Mouse (Mus musculus) Patski (cell line): ENCODE measurements around the gene Ahnak. TPM values are rescaled to one million over a fixed set of nuclear protein-coding genes. Genes with fewer than 3 reads are reported as not detected.

Source experiments
- ATAC-seq: fragments of 100-300 bp; one replicate; pipeline ENCODE4 v1.8.0; 2021
- CTCF ChIA-PET: fragments of 350-600 bp; sonication (Branson Sonifier 250); formaldehyde crosslinking; loops from one replicate; lab custom pipeline; 2022; ENCODE audit warnings: inconsistent platforms; lab: Charles Lee
- POLR2A ChIA-PET: fragments of 350-600 bp; sonication (Branson Sonifier 250); formaldehyde crosslinking; loops from one replicate; lab custom pipeline; 2022; ENCODE audit warnings: antibody characterized with exemption, inconsistent platforms; lab: Charles Lee
- DNase-seq: peaks from one replicate; pipeline ENCODE4 v3.0.0-alpha.2; 2011; ENCODE audit warnings: low read depth, low spot score
- H3K27me3 ChIP-seq: fragments of 371-371 bp; one replicate; pipeline ENCODE4 v1.5.1; 2021
- CTCF ChIP-seq: fragments of 100-300 bp; IDR thresholded peaks from one replicate; pipeline ENCODE4 v1.5.1; 2021
- in situ Hi-C: fragments of 300-500 bp; cut with MboI; formaldehyde crosslinking; loops from 3 replicates; pipeline ENCODE4 v1.11.1; 2018; ENCODE audit warnings: low pct_unique_long_range_greater_than_20kb, mixed read lengths
- polyA plus RNA-seq: library from polyadenylated mRNA; unstranded; gene quantifications from one replicate; pipeline ENCODE4 v1.2.3, GENCODE M21; 2021

The Ahnak gene
- polyA plus RNA-seq, 1 experiment from 2014 or later: 57.7 TPM

DNA sequence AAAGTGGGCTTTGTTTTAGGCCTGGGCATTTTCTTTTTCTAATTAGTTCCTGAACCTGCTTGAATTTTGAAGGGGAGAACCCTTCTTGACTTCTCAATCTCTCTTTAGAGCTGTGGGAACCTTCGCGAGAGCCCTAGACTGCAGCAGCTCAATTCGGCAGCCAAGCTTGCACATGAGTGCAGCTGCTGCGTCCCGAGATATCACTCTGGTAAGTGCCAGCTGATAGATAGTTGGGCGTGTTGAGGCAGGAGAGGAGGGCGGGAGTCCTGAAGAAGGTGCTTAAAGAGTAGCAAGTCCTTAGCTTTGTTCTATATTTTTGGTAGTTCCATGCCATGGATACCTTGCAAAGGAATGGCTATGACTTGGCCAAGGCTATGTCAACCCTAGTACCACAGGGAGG lies 42.2 kb upstream of the Ahnak start:
- no peak for DNase-seq
- ATAC-seq: no peak
- in situ Hi-C loops: no loop called here
- no peak for TF ChIP-seq CTCF
- POLR2A ChIA-PET: interaction anchor here (0.6 to 0.7 kb wide), 2 partner anchors 66 to 189 kb away, joined by 3 read pairs; no protein-coding TSS in a partner anchor
- H3K27me3 ChIP-seq: no peaks in the 10 kb centered on the region
- CTCF ChIA-PET: no interaction called here

DNA sequence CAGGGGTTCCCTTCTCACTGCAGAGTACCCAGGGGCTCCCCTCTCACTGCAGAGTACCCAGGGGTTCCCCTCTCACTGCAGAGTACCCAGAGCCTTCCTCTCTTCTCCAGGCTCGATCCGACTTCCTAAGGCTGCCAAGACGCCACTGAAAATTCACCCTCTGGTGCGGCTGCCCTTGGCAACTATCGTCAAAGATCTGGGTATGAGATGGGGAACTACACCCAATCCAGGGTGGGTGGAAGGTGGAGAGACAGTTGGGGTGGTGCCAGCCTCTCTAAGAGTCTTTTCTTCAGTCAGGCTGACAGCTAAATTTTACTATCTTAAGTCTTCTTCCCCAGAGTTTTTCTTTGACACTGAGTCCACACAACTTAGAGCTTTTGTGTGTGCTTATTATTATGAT lies 38.9 kb upstream of the Ahnak start:
- ChIA-PET CTCF (interaction anchor here (1.1 kb wide), 1 partner anchor 11 kb away, joined by 4 read pairs; no protein-coding TSS in a partner anchor), POLR2A (interaction anchor here (1.1 to 1.5 kb wide), 2 partner anchors 8 to 61 kb away, joined by 5 to 6 read pairs; partner anchors contain the start of gene Mta2)
- no peak for TF ChIP-seq CTCF
- in situ Hi-C loops: no loop called here
- DNase-seq: no peak
- no peaks in the 10 kb centered on the region for H3K27me3 ChIP-seq
- ATAC-seq: no peak

DNA sequence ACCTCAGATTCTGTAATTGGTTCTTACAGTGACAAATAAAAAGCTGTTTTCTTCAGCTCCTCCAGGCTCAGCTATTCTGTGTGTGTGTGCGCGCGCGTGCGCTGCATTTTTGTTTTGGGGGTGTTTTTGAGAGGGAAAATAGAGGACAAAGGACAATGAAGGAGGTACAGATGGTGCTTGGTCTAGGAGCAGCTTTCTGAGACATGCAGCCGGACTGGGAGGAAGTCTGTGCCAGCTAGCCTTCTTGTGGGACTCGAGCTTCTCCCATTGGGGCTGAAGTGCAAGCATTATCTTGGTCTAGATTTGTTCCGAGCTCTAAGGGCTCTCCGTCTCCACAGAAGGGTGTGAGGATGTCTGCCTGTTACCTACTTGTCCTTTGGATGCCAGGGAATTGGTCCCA lies 36.8 kb upstream of the Ahnak start:
- ChIA-PET POLR2A (interaction anchor here (0.6 to 1.3 kb wide), 4 partner anchors 11 to 74 kb away, joined by 3 to 4 read pairs (median 4); no protein-coding TSS in a partner anchor), CTCF (interaction anchor here (1.0 to 1.4 kb wide), 6 partner anchors 9 to 144 kb away, joined by 3 to 4 read pairs (median 3); no protein-coding TSS in a partner anchor)
- H3K27me3 ChIP-seq: no peaks in the 10 kb centered on the region
- TF ChIP-seq CTCF: no peak
- in situ Hi-C loops: no loop called here
- ATAC-seq (no peak), DNase-seq (no peak)

- ChIA-PET POLR2A (interaction anchor here (0.6 to 1.3 kb wide), 6 partner anchors 10 to 75 kb away, joined by 3 to 4 read pairs (median 3); partner anchors contain the start of gene B3gat3), CTCF (interaction anchor here (0.8 to 1.5 kb wide), 9 partner anchors 8 to 145 kb away, joined by 3 to 5 read pairs (median 3); partner anchors contain the start of gene Mta2)
- peak; percentile 94 for DNase-seq
- peak; percentile 96 for ATAC-seq
- H3K27me3 ChIP-seq: no peaks in the 10 kb centered on the region
- in situ Hi-C loops: no loop called here
- no peak for TF ChIP-seq CTCF
Measured at GRCm38 (mm10) chr19:8953135-8954039, 35.7 kb upstream of the Ahnak start, which contains the start of gene Tut1. TSS of gene Tut1 (plus strand) at chr19:8953847.

DNA sequence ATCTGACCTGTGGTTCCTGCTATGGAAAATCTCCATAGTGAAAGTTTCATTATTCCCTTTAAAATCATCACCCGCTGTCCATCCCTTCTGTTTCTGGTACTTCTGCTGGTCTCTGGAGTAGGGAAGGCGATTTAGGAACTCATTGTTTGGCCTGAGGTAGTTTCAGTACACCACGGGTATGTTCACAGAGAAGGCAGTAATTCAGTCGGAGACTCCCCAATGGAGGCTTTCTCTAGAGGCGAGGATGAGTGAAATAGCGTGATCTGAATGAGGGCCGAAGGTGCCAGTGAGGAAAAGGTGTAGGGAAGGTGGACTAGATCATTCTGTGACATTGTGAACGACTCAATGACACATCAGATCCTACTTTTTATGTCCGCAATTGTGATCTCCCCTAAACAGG lies 34.9 kb upstream of the Ahnak start:
- CTCF ChIA-PET: interaction anchor here (1.2 kb wide), 1 partner anchor 105 kb away, joined by 3 read pairs; no protein-coding TSS in a partner anchor
- TF ChIP-seq CTCF: no peak

GRCm38 (mm10) chr19:8962256-8962655 lies 26.8 kb upstream of the Ahnak start:
- no peak for TF ChIP-seq CTCF
- in situ Hi-C loops: no loop called here
- ChIA-PET CTCF (interaction anchor here (1.2 kb wide), 1 partner anchor 120 kb away, joined by 3 read pairs; no protein-coding TSS in a partner anchor), POLR2A (interaction anchor here (1.1 to 1.3 kb wide), 2 partner anchors 9 to 19 kb away, joined by 3 to 4 read pairs; no protein-coding TSS in a partner anchor)
- no peaks in the 10 kb centered on the region for H3K27me3 ChIP-seq
- ATAC-seq (no peak), DNase-seq (no peak)

More for the DNA sequence above, 34.9 kb upstream of the Ahnak start:
- POLR2A ChIA-PET: no interaction called here
- DNase-seq (no peak), ATAC-seq (no peak)
- in situ Hi-C loops: no loop called here
- no peaks in the 10 kb centered on the region for H3K27me3 ChIP-seq

DNA sequence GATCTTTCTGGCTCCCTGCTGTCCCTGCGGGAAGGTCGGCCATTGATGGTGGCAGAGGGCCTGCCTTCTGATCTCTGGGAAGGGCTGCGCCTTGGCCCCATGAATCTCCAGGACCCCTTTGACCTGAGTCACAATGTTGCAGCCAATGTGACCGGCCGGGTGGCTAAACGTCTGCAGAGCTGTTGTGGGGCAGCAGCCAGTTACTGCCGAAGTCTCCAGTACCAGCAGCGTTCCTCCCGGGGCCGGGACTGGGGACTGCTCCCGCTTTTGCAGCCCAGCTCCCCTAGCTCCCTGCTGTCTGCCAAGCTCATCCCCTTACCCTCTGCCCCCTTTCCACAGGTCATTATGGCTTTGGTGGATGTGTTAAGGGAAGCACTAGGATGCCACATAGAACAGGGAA lies 24.0 kb upstream of the Ahnak start:
- DNase-seq (no peak), ATAC-seq (no peak)
- H3K27me3 ChIP-seq: no peaks in the 10 kb centered on the region
- no peak for TF ChIP-seq CTCF
- ChIA-PET POLR2A (interaction anchor here (1.5 to 2.3 kb wide), 3 partner anchors 9 to 46 kb away, joined by 4 to 15 read pairs (median 5); no protein-coding TSS in a partner anchor), CTCF (interaction anchor here (0.6 kb wide), 1 partner anchor 11 kb away, joined by 3 read pairs; no protein-coding TSS in a partner anchor)
- in situ Hi-C loops: no loop called here

- CTCF ChIA-PET: interaction anchor here (0.8 to 1.1 kb wide), 5 partner anchors 9 to 117 kb away, joined by 3 to 6 read pairs (median 3); partner anchors contain the start of gene B3gat3
Measured at GRCm38 (mm10) chr19:8965771-8966170, 23.3 kb upstream of the Ahnak start.

GRCm38 (mm10) chr19:8966198-8966589 lies 22.9 kb upstream of the Ahnak start:
- DNase-seq: no peak
- H3K27me3 ChIP-seq: no peaks in the 10 kb centered on the region
- ChIA-PET POLR2A (interaction anchor here (0.5 to 2.3 kb wide), 4 partner anchors 10 to 85 kb away, joined by 3 to 15 read pairs (median 5); no protein-coding TSS in a partner anchor), CTCF (interaction anchor here (0.8 to 1.1 kb wide), 6 partner anchors 9 to 143 kb away, joined by 3 to 6 read pairs (median 3); partner anchors contain the start of gene B3gat3)
- ATAC-seq: no peak
- TF ChIP-seq CTCF: no peak
- in situ Hi-C loops: no loop called here

More at GRCm38 (mm10) chr19:8965771-8966170, 23.3 kb upstream of the Ahnak start:
- POLR2A ChIA-PET: interaction anchor here (0.5 to 2.3 kb wide), 4 partner anchors 10 to 84 kb away, joined by 4 to 15 read pairs (median 6); no protein-coding TSS in a partner anchor
- no peak for TF ChIP-seq CTCF
- in situ Hi-C loops: no loop called here
- DNase-seq (no peak), ATAC-seq (no peak)
- H3K27me3 ChIP-seq: no peaks in the 10 kb centered on the region
